Mouse (Mus musculus) spleen, postnatal 4 days (tissue): ENCODE measurements around the gene Zfp385a.
"Not testable (repeated sequence)": the region's sequence is repeated elsewhere in the genome, so short reads cannot be mapped to it uniquely, and the experiment has no call there.

Source experiments
- DNase-seq, 2 experiments: peaks; one replicate each; pipeline ENCODE4 v3.0.0; 2022; ENCODE audit warnings: low spot score in 2 of 2

Gene Zfp385a

GRCm38 (mm10) chr15:103292673-103293345, 47.1 kb downstream of the Zfp385a start:
- DNase-seq: no peak

- DNase-seq: no peak
Observed at GRCm38 (mm10) chr15:103290843-103291242, 49.0 kb downstream of the Zfp385a start.

GRCm38 (mm10) chr15:103290417-103290816, 49.5 kb downstream of the Zfp385a start:
- DNase-seq: no peak

GRCm38 (mm10) chr15:103289600-103289999, 50.3 kb downstream of the Zfp385a start:
- no peak for DNase-seq

GRCm38 (mm10) chr15:103285778-103286417, 54.0 kb downstream of the Zfp385a start:
- DNase-seq: no peak

- DNase-seq: no peak
Observed at GRCm38 (mm10) chr15:103284647-103285046, 55.2 kb downstream of the Zfp385a start.

- peak; percentile 62 to 81 for DNase-seq
Observed at GRCm38 (mm10) chr15:103284066-103284465, 55.8 kb downstream of the Zfp385a start.

- no peak for DNase-seq
Observed at GRCm38 (mm10) chr15:103281465-103282205, 58.3 kb downstream of the Zfp385a start.

- DNase-seq: peak; percentile 64 to 76
Observed at GRCm38 (mm10) chr15:103280817-103281464, 59.0 kb downstream of the Zfp385a start.

GRCm38 (mm10) chr15:103279750-103280149, 60.1 kb downstream of the Zfp385a start:
- peak; percentile 67 to 84 for DNase-seq

GRCm38 (mm10) chr15:103277949-103278348, 61.9 kb downstream of the Zfp385a start:
- DNase-seq: no peak

GRCm38 (mm10) chr15:103275943-103276342, 64.0 kb downstream of the Zfp385a start:
- DNase-seq: not testable (repeated sequence)

GRCm38 (mm10) chr15:103272419-103273279, 67.2 kb downstream of the Zfp385a start, which contains the start of gene Copz1:
Copz1 (plus strand) TSS chr15:103272714.
- peak; percentile 92 to 94 for DNase-seq

GRCm38 (mm10) chr15:103268903-103269302, 71.0 kb downstream of the Zfp385a start:
- DNase-seq: no peak

GRCm38 (mm10) chr15:103264794-103265193, 75.1 kb downstream of the Zfp385a start:
- DNase-seq: no peak
